Mouse (Mus musculus): ENCODE measurements around the gene Ccdc28b. TPM values are rescaled to one million over a fixed set of nuclear protein-coding genes. Genes with fewer than 3 reads are reported as not detected.

Gene Ccdc28b
- polyA plus RNA-seq, 1 experiment, result 14.8 TPM

- no peak overlapping the region for H3K4me3 ChIP-seq
- H3K27me3 ChIP-seq (ENCODE audit: control insufficient read depth, insufficient read depth, insufficient read length), result no peaks in the 10 kb centered on the region
- H3K4me2 ChIP-seq (ENCODE audit: low read depth), result no peak overlapping the region
- TF ChIP-seq POLR2A (IDR thresholded peaks at IDR 0.05; ENCODE audit: insufficient read length, low read depth) (no peak), TCF3 (IDR thresholded peaks at IDR 0.05; ENCODE audit: insufficient read length, low read depth) (no peak), MYOG (IDR thresholded peaks at IDR 0.05; ENCODE audit: control insufficient read depth in 1 of 3, insufficient read depth in 1 of 3, insufficient read length in 2 of 3, low read depth in 2 of 3) (no peak), TCF12 (IDR thresholded peaks at IDR 0.05; ENCODE audit: insufficient read depth, poor library complexity, severe bottlenecking) (no peak), USF1 (IDR thresholded peaks at IDR 0.05; ENCODE audit: low read depth) (no peak), CEBPB (IDR thresholded peaks at IDR 0.05; ENCODE audit: insufficient read depth, poor library complexity, severe bottlenecking) (no peak), SRF (IDR thresholded peaks at IDR 0.05; ENCODE audit: control insufficient read depth, insufficient read length, low read depth) (no peak), MYOD1 (IDR thresholded peaks at IDR 0.05; ENCODE audit: control insufficient read depth in 1 of 3, insufficient read length in 2 of 3, low read depth in 2 of 3) (no peak), MAX (IDR thresholded peaks at IDR 0.05; ENCODE audit: low read depth) (no peak), POLR2AphosphoS2 (IDR thresholded peaks at IDR 0.05; ENCODE audit: insufficient read length, low read depth) (no peak), E2F4 (IDR thresholded peaks at IDR 0.05; ENCODE audit: insufficient read depth) (no peak), REST (IDR thresholded peaks at IDR 0.05; ENCODE audit: insufficient read depth, insufficient read length) (no peak)
- H3ac ChIP-seq (ENCODE audit: control insufficient read depth, insufficient read length), result no peak overlapping the region
- no peaks in the 10 kb centered on the region for H3K79me2 ChIP-seq (ENCODE audit: control insufficient read depth, insufficient read depth)
- no peaks in the 10 kb centered on the region for H3K36me3 ChIP-seq (ENCODE audit: control insufficient read depth, insufficient read depth)
Measured at GRCm38 (mm10) chr4:129584884-129585608, 38.7 kb downstream of the Ccdc28b start.

- Histone ChIP-seq H3ac (ENCODE audit: control insufficient read depth, insufficient read length) (no peak overlapping the region), H3K79me2 (ENCODE audit: control insufficient read depth, insufficient read depth) (no peaks in the 10 kb centered on the region), H3K27me3 (ENCODE audit: control insufficient read depth, insufficient read depth, insufficient read length) (no peaks in the 10 kb centered on the region), H3K4me3 (no peak overlapping the region), H3K4me2 (ENCODE audit: low read depth) (no peak overlapping the region), H3K36me3 (ENCODE audit: control insufficient read depth, insufficient read depth) (no peaks in the 10 kb centered on the region)
- TF ChIP-seq TCF3 (IDR thresholded peaks at IDR 0.05; ENCODE audit: insufficient read length, low read depth) (no peak), USF1 (IDR thresholded peaks at IDR 0.05; ENCODE audit: low read depth) (no peak), POLR2AphosphoS2 (IDR thresholded peaks at IDR 0.05; ENCODE audit: insufficient read length, low read depth) (no peak), POLR2A (IDR thresholded peaks at IDR 0.05; ENCODE audit: insufficient read length, low read depth) (no peak), CEBPB (IDR thresholded peaks at IDR 0.05; ENCODE audit: insufficient read depth, poor library complexity, severe bottlenecking) (no peak), REST (IDR thresholded peaks at IDR 0.05; ENCODE audit: insufficient read depth, insufficient read length) (no peak), MYOD1 (IDR thresholded peaks at IDR 0.05; ENCODE audit: control insufficient read depth in 1 of 3, insufficient read length in 2 of 3, low read depth in 2 of 3) (no peak)
Measured at GRCm38 (mm10) chr4:129584370-129584769, 39.4 kb downstream of the Ccdc28b start.

GRCm38 (mm10) chr4:129582251-129582650 lies 41.5 kb downstream of the Ccdc28b start:
- no peaks in the 10 kb centered on the region for H3K27me3 ChIP-seq (ENCODE audit: control insufficient read depth, insufficient read depth, insufficient read length)
- no peak overlapping the region for H3ac ChIP-seq (ENCODE audit: control insufficient read depth, insufficient read length)
- H3K4me3 ChIP-seq, result no peak overlapping the region
- TF ChIP-seq TCF3 (IDR thresholded peaks at IDR 0.05; ENCODE audit: insufficient read length, low read depth), result no peak
- no peak for TF ChIP-seq MYOG (IDR thresholded peaks at IDR 0.05; ENCODE audit: control insufficient read depth in 1 of 3, insufficient read depth in 1 of 3, insufficient read length in 2 of 3, low read depth in 2 of 3)
- no peak for TF ChIP-seq POLR2AphosphoS2 (IDR thresholded peaks at IDR 0.05; ENCODE audit: insufficient read length, low read depth)
- no peak for TF ChIP-seq MAX (IDR thresholded peaks at IDR 0.05; ENCODE audit: low read depth)
- TF ChIP-seq SRF (IDR thresholded peaks at IDR 0.05; ENCODE audit: control insufficient read depth, insufficient read length, low read depth), result no peak
- TF ChIP-seq E2F4 (IDR thresholded peaks at IDR 0.05; ENCODE audit: insufficient read depth), result no peak
- no peak for TF ChIP-seq TCF12 (IDR thresholded peaks at IDR 0.05; ENCODE audit: insufficient read depth, poor library complexity, severe bottlenecking)
- TF ChIP-seq POLR2A (IDR thresholded peaks at IDR 0.05; ENCODE audit: insufficient read length, low read depth), result no peak
- no peak for TF ChIP-seq MYOD1 (IDR thresholded peaks at IDR 0.05; ENCODE audit: control insufficient read depth in 1 of 3, insufficient read length in 2 of 3, low read depth in 2 of 3)
- TF ChIP-seq REST (IDR thresholded peaks at IDR 0.05; ENCODE audit: insufficient read depth, insufficient read length), result no peak
- H3K36me3 ChIP-seq (ENCODE audit: control insufficient read depth, insufficient read depth), result no peaks in the 10 kb centered on the region
- no peak overlapping the region for H3K4me2 ChIP-seq (ENCODE audit: low read depth)
- H3K79me2 ChIP-seq (ENCODE audit: control insufficient read depth, insufficient read depth), result no peaks in the 10 kb centered on the region

GRCm38 (mm10) chr4:129580347-129580746 lies 43.4 kb downstream of the Ccdc28b start:
- TF ChIP-seq REST (IDR thresholded peaks at IDR 0.05; ENCODE audit: insufficient read depth, insufficient read length) (no peak), TCF3 (IDR thresholded peaks at IDR 0.05; ENCODE audit: insufficient read length, low read depth) (no peak), MYOD1 (IDR thresholded peaks at IDR 0.05; ENCODE audit: control insufficient read depth in 1 of 3, insufficient read length in 2 of 3, low read depth in 2 of 3) (no peak), TCF12 (IDR thresholded peaks at IDR 0.05; ENCODE audit: insufficient read depth, poor library complexity, severe bottlenecking) (no peak), POLR2AphosphoS2 (IDR thresholded peaks at IDR 0.05; ENCODE audit: insufficient read length, low read depth) (no peak), SRF (IDR thresholded peaks at IDR 0.05; ENCODE audit: control insufficient read depth, insufficient read length, low read depth) (no peak), POLR2A (IDR thresholded peaks at IDR 0.05; ENCODE audit: insufficient read length, low read depth) (no peak), MYOG (IDR thresholded peaks at IDR 0.05; ENCODE audit: control insufficient read depth in 1 of 3, insufficient read depth in 1 of 3, insufficient read length in 2 of 3, low read depth in 2 of 3) (no peak), MAX (IDR thresholded peaks at IDR 0.05; ENCODE audit: low read depth) (no peak), E2F4 (IDR thresholded peaks at IDR 0.05; ENCODE audit: insufficient read depth) (no peak), CEBPB (IDR thresholded peaks at IDR 0.05; ENCODE audit: insufficient read depth, poor library complexity, severe bottlenecking) (no peak), USF1 (IDR thresholded peaks at IDR 0.05; ENCODE audit: low read depth) (no peak)
- Histone ChIP-seq H3K36me3 (ENCODE audit: control insufficient read depth, insufficient read depth) (no peaks in the 10 kb centered on the region), H3K4me3 (no peak overlapping the region), H3K4me2 (ENCODE audit: low read depth) (no peak overlapping the region), H3K79me2 (ENCODE audit: control insufficient read depth, insufficient read depth) (no peaks in the 10 kb centered on the region), H3ac (ENCODE audit: control insufficient read depth, insufficient read length) (no peak overlapping the region), H3K27me3 (ENCODE audit: control insufficient read depth, insufficient read depth, insufficient read length) (no peaks in the 10 kb centered on the region)

All from myocyte (in vitro differentiated cells).